Mouse (Mus musculus): ENCODE measurements around the gene Bcam.

- TF ChIP-seq USF1 (IDR thresholded peaks at IDR 0.05; ENCODE audit: low read depth) (no peak), POLR2A (IDR thresholded peaks at IDR 0.05; ENCODE audit: insufficient read length, low read depth) (no peak), SRF (IDR thresholded peaks at IDR 0.05; ENCODE audit: control insufficient read depth, insufficient read length, low read depth) (no peak), MAX (IDR thresholded peaks at IDR 0.05; ENCODE audit: low read depth) (no peak), MYOG (IDR thresholded peaks at IDR 0.05; ENCODE audit: control insufficient read depth in 1 of 3, insufficient read depth in 1 of 3, insufficient read length in 2 of 3, low read depth in 2 of 3) (no peak), TCF12 (IDR thresholded peaks at IDR 0.05; ENCODE audit: insufficient read depth, poor library complexity, severe bottlenecking) (no peak)
These were observed 19.8 kb downstream of the Bcam start for GRCm38 (mm10) chr7:19751070-19751383.
